Mouse (Mus musculus) thymus, postnatal 14 days (tissue): ENCODE data around the gene Ube2n.
"Not testable (repeated sequence)": the region's sequence is repeated elsewhere in the genome, so short reads cannot be mapped to it uniquely, and the experiment has no call there.

ENCODE experiments used
- DNase-seq: peaks from one replicate; pipeline ENCODE4 v3.0.0; 2021

Gene Ube2n

GRCm38 (mm10) chr10:95526495-95527122 lies 11.7 kb downstream of the Ube2n start:
- no peak for DNase-seq

GRCm38 (mm10) chr10:95530551-95531121 lies 15.7 kb downstream of the Ube2n start:
- DNase-seq: no peak

GRCm38 (mm10) chr10:95532916-95533315 lies 18.0 kb downstream of the Ube2n start:
- DNase-seq: no peak

- DNase-seq: no peak
Observed at GRCm38 (mm10) chr10:95533382-95533781, 18.4 kb downstream of the Ube2n start.

GRCm38 (mm10) chr10:95535399-95536221 lies 20.7 kb downstream of the Ube2n start:
- DNase-seq: no peak

- DNase-seq: no peak
Observed at GRCm38 (mm10) chr10:95536222-95536541, 21.2 kb downstream of the Ube2n start.

- no peak for DNase-seq
Observed at GRCm38 (mm10) chr10:95539260-95539659, 24.3 kb downstream of the Ube2n start.

- DNase-seq: no peak
Observed at GRCm38 (mm10) chr10:95539841-95540240, 24.9 kb downstream of the Ube2n start.

- DNase-seq: no peak
Observed at GRCm38 (mm10) chr10:95542916-95543315, 28.0 kb downstream of the Ube2n start.

- DNase-seq: no peak
Observed at GRCm38 (mm10) chr10:95543377-95543776, 28.4 kb downstream of the Ube2n start.

- no peak for DNase-seq
Observed at GRCm38 (mm10) chr10:95544004-95544403, 29.1 kb downstream of the Ube2n start.

- no peak for DNase-seq
Observed at GRCm38 (mm10) chr10:95544651-95545050, 29.7 kb downstream of the Ube2n start.

- no peak for DNase-seq
Observed at GRCm38 (mm10) chr10:95545051-95545450, 30.1 kb downstream of the Ube2n start.

- DNase-seq: no peak
Observed at GRCm38 (mm10) chr10:95546178-95546577, 31.2 kb downstream of the Ube2n start.

GRCm38 (mm10) chr10:95548154-95548826 lies 33.3 kb downstream of the Ube2n start:
- no peak for DNase-seq

GRCm38 (mm10) chr10:95549080-95549479 lies 34.1 kb downstream of the Ube2n start:
- DNase-seq: not testable (repeated sequence)

GRCm38 (mm10) chr10:95550506-95550905 lies 35.6 kb downstream of the Ube2n start:
- no peak for DNase-seq

GRCm38 (mm10) chr10:95551752-95552151 lies 36.8 kb downstream of the Ube2n start:
- DNase-seq: peak; percentile 17

- no peak for DNase-seq
Observed at GRCm38 (mm10) chr10:95552326-95552725, 37.4 kb downstream of the Ube2n start.

GRCm38 (mm10) chr10:95555866-95556265 lies 40.9 kb downstream of the Ube2n start:
- DNase-seq: no peak

GRCm38 (mm10) chr10:95557337-95557828 lies 42.4 kb downstream of the Ube2n start:
- DNase-seq: peak; percentile 53

- DNase-seq: no peak
Observed at GRCm38 (mm10) chr10:95559426-95559825, 44.5 kb downstream of the Ube2n start.

- DNase-seq: no peak
Observed at GRCm38 (mm10) chr10:95560394-95560983, 45.5 kb downstream of the Ube2n start.
